Mouse (Mus musculus): ENCODE data around the gene Btg3. TPM values are rescaled to one million over a fixed set of nuclear protein-coding genes. Genes with fewer than 3 reads are reported as not detected.

Gene Btg3
- total RNA-seq, 1 experiment from 2014 or later, result 35.5 TPM

DNA sequence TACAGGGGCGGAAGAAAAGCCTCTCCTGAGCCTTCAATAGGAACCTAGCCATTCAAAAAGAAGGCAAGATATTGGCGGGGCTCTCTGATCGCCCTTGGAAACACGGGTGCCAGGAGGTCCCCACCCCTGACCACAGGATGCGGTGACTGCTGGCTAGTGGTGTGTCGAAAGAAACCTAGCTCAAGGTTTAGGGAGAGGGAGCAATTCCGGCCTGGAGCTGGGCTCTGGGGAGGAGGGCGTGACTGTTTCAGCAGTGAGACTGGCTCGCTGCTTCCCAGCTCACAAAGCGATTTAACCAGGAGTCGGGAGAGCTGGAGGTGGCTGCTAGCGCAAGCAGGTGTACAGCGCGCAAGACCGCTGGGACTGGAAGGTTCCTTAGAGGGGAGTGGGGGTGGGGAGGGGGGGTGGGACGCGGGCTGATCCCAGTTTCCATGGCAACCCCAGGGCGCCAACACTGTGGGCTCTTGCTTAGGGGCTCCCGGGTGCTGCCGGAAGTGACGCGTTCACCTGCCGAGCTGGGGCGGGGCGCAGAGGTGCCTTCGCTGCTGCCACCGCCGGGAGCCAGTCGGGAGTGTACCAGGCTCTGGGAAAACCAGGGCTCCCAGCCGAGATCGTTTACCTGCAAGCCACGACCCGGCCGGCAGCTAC is 75.7 kb downstream of the Btg3 start, which contains the start of gene Cxadr:
Gene Cxadr (plus strand): TSS at position 307 of the 648 bp plus-strand sequence.
- peak; percentile 66 for DNase-seq

DNA sequence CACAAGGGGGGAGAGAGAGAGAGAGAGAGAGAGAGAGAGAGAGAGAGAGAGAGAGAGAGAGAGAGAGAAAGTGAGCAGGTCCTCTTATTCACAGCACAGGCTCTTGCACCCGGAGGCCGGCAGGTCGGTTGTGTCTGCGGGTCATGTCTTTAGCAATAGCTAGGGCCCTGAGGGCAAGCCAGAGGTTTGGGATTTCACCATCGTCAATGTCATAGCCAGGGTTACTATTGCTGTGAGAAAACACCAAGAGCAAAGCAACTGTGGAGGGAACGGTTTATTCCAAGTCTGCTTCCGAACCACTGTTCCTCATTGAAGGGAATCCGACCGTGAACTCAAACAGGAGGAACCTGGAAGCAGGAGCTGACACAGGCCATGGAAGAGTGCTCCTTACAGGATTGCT is 80.9 kb downstream of the Btg3 start:
- DNase-seq, result peak; percentile 44

DNA sequence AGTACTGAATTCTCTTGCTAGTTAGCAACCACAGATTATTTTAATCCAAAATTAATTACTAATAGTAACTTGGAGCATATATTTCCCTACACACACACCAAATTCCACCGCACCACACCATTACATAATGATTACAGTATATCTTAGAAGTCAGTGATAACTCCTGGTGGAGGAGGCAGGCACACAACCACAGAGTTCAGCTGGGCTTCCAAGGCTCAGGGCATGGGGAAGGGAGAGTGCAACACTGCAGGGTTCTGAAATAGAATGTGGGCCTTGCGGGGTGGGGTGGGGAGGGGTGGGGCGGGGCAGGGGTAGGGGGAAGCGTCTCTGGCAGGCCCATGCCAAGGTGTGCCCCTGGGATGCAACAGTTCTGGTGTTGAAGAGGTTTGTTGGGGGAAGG is 81.4 kb downstream of the Btg3 start:
- DNase-seq, result no peak

- DNase-seq, result no peak
Observed at GRCm38 (mm10) chr16:78294606-78295275, 82.3 kb downstream of the Btg3 start.

GRCm38 (mm10) chr16:78294051-78294450 is 82.9 kb downstream of the Btg3 start:
- no peak for DNase-seq

- no peak for DNase-seq
Observed at GRCm38 (mm10) chr16:78283231-78283630, 93.8 kb downstream of the Btg3 start.

Other genes starting within 250 kb of the Btg3 start
- 20.7 and 38.6 TPM in 2 replicates for gene Cxadr, start 75.7 kb downstream of the Btg3 start, total RNA-seq (2021)
- 32.2 and 38.4 TPM in 2 replicates for gene D16Ertd472e, start 199.5 kb upstream of the Btg3 start, total RNA-seq (2021)